Mouse (Mus musculus): ENCODE results near the gene Prss36. TPM values are rescaled to one million over a fixed set of nuclear protein-coding genes. Genes with fewer than 3 reads are reported as not detected.

Prss36 gene
- polyA plus RNA-seq, 2 experiments, result 14.1 to 14.5 TPM

DNA sequence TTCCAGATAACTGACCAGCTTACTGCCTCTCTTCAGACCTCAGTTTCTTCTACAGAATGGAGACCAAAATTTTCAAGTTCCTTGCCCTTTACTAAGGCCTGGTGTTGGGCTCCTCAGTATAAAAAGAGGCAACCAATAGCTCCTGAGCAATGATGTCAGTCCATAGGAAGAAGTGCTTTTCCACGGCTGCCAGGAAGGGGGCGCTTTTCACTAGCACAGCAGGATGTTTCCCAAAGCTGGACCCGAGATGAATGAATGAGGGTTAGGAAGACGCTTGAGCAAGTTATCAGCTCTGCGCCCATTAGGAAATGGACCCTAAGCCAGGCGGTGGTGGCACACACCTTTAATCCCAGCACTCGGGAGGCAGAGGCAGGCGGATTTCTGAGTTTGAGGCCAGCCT is 25.0 kb downstream of the Prss36 start:
- WGBS, result 64% methylated on average over 7 of the region's 8 CpGs
- peaks cover 51% of the 10 kb centered on the region for H3K36me3 ChIP-seq (ENCODE audit: control insufficient read depth, insufficient read depth, low read length)
- H3K27ac ChIP-seq (replicated peaks; ENCODE audit: low read depth, low read length), result no peak overlapping the region
- DNase-seq (ENCODE audit: low spot score), result no peak
- no peak overlapping the region for H3K4me2 ChIP-seq (replicated peaks; ENCODE audit: low read depth, low read length, severe bottlenecking)
- no peak for ATAC-seq (ENCODE audit: low FRiP score, low read depth)
- no peak for TF ChIP-seq POLR2A (IDR thresholded peaks at IDR 0.05; ENCODE audit: borderline replicate concordance, extremely low read depth, insufficient read depth, insufficient read length)
- no peaks in the 10 kb centered on the region for H3K4me1 ChIP-seq (ENCODE audit: control insufficient read depth, insufficient read depth, low read length)
- no peaks in the 10 kb centered on the region for H3K9me3 ChIP-seq (ENCODE audit: control insufficient read depth, low read length)
- no peak overlapping the region for H3K4me3 ChIP-seq (replicated peaks; ENCODE audit: low read length)
- no peak overlapping the region for H3K9ac ChIP-seq (ENCODE audit: low read depth, low read length, severe bottlenecking)
- no peaks in the 10 kb centered on the region for H3K27me3 ChIP-seq (ENCODE audit: control insufficient read depth, insufficient read depth, low read length)

DNA sequence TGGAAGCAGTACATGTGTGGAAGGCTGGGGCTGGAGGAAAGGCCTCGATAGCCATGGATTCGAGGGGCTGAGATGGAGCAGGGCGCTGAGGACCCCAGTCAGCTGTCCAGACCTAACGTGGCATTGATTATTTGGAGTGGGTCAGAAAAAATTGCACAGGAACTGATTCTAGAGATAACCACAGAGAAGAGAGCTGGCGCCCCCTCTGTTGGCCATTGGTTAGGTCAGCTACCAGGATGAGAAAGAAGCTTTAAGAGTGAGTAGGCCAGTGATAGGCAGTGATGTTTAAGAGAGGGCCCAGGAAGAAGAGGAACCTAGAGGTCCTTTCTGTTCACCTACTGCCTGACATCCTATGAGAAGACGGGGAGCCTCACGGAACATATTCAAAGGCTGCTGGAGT is 27.2 kb downstream of the Prss36 start:
- DNase-seq (ENCODE audit: low spot score), result no peak
- no peaks in the 10 kb centered on the region for H3K27me3 ChIP-seq (ENCODE audit: control insufficient read depth, insufficient read depth, low read length)
- H3K4me3 ChIP-seq (replicated peaks; ENCODE audit: low read length), result no peak overlapping the region
- no peaks in the 10 kb centered on the region for H3K9me3 ChIP-seq (ENCODE audit: control insufficient read depth, low read length)
- H3K4me1 ChIP-seq (ENCODE audit: control insufficient read depth, insufficient read depth, low read length), result no peaks in the 10 kb centered on the region
- 76% methylated on average over 7 of the region's 7 CpGs for WGBS
- peaks cover 59% of the 10 kb centered on the region for H3K36me3 ChIP-seq (ENCODE audit: control insufficient read depth, insufficient read depth, low read length)
- H3K9ac ChIP-seq (ENCODE audit: low read depth, low read length, severe bottlenecking), result no peak overlapping the region
- no peak overlapping the region for H3K27ac ChIP-seq (replicated peaks; ENCODE audit: low read depth, low read length)
- ATAC-seq (ENCODE audit: low FRiP score, low read depth), result no peak
- no peak overlapping the region for H3K4me2 ChIP-seq (replicated peaks; ENCODE audit: low read depth, low read length, severe bottlenecking)
- no peak for TF ChIP-seq POLR2A (IDR thresholded peaks at IDR 0.05; ENCODE audit: borderline replicate concordance, extremely low read depth, insufficient read depth, insufficient read length)

DNA sequence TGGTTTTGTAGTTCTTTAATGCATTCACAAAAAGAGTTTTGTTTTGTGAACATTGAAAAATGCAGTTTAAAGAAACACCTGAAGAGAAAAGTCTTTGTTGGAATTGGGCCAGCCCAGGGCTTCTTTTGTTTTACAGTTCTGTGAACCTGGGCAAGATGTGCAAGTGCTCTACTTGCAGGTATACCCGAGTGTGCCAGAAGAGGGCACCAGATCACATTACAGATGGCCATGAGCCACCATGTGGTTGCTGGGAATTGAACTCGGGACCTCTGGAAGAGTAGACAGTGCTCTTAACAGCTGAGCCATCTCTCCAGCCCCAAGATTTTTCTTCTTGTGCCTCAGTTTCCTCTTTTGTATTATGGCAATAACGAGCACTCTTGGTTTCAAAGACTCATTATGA is 28.3 kb downstream of the Prss36 start:
- no peak for TF ChIP-seq POLR2A (IDR thresholded peaks at IDR 0.05; ENCODE audit: borderline replicate concordance, extremely low read depth, insufficient read depth, insufficient read length)
- Histone ChIP-seq H3K9ac (ENCODE audit: low read depth, low read length, severe bottlenecking) (no peak overlapping the region), H3K4me2 (replicated peaks; ENCODE audit: low read depth, low read length, severe bottlenecking) (no peak overlapping the region), H3K9me3 (ENCODE audit: control insufficient read depth, low read length) (no peaks in the 10 kb centered on the region), H3K4me1 (ENCODE audit: control insufficient read depth, insufficient read depth, low read length) (0 out of 2 replicates have a peak, but pooled peaks cover 1% of the 10 kb centered on the region), H3K27me3 (ENCODE audit: control insufficient read depth, insufficient read depth, low read length) (no peaks in the 10 kb centered on the region), H3K36me3 (ENCODE audit: control insufficient read depth, insufficient read depth, low read length) (peaks cover 51% of the 10 kb centered on the region), H3K4me3 (replicated peaks; ENCODE audit: low read length) (no peak overlapping the region), H3K27ac (replicated peaks; ENCODE audit: low read depth, low read length) (no peak overlapping the region)
- ATAC-seq (ENCODE audit: low FRiP score, low read depth), result no peak
- 58% methylated on average over 3 of the region's 3 CpGs for WGBS
- DNase-seq (ENCODE audit: low spot score), result no peak

DNA sequence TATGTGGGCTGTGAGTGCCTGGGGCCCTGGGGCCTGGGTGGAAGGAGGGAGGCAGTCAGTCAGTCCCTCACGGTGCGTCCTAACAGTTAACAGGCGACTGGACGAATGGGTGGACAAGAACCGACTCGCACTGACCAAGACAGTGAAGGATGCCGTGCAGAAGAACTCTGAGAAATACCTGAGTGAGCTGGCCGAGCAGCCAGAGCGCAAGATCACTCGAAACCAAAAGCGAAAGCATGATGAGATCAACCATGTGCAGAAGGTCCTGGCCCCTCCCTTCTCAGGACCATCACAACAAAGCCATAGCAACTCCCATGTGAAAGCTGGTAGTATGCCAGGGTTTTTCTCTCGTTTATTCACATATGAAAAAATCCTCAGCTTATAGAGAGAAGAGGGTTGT is 31.2 kb downstream of the Prss36 start:
- no peak for ATAC-seq (ENCODE audit: low FRiP score, low read depth)
- WGBS, result 86% methylated on average over 12 of the region's 12 CpGs

DNA sequence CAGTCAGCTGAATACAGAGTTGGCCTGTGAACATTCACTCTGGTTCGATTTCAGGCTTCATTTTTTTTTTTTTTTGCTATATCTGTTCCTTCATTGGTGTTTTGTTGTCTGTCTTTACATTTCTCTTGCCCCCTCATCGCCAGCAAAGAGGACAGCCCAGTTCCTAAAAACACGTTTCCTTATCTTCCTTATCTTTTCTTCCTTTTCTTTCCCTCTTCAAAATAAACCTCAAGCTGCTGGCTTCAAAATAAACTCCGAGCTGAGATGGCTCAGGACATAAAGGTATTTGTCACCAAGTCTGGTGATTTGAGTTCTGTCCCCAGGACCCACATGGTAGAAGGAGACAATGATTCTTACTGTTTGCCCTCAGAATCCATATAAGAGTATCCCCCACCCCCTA is 33.6 kb downstream of the Prss36 start:
- Histone ChIP-seq H3K4me2 (replicated peaks; ENCODE audit: low read depth, low read length, severe bottlenecking) (peak overlapping the region; percentile 67), H3K9ac (ENCODE audit: low read depth, low read length, severe bottlenecking) (peak overlapping the region; percentile 62), H3K4me1 (ENCODE audit: control insufficient read depth, insufficient read depth, low read length) (0 out of 2 replicates have a peak, but pooled peaks cover 6% of the 10 kb centered on the region), H3K27ac (replicated peaks; ENCODE audit: low read depth, low read length) (peak overlapping the region; percentile 81; the same call in 1 of the 2 replicates), H3K27me3 (ENCODE audit: control insufficient read depth, insufficient read depth, low read length) (no peaks in the 10 kb centered on the region), H3K9me3 (ENCODE audit: control insufficient read depth, low read length) (no peaks in the 10 kb centered on the region), H3K4me3 (replicated peaks; ENCODE audit: low read length) (peak overlapping the region; percentile 58), H3K36me3 (ENCODE audit: control insufficient read depth, insufficient read depth, low read length) (peaks cover 53% of the 10 kb centered on the region)
- DNase-seq (ENCODE audit: low spot score) (no peak), ATAC-seq (ENCODE audit: low FRiP score, low read depth) (no peak)
- 29% methylated on average over 4 of the region's 4 CpGs for WGBS
- TF ChIP-seq POLR2A (IDR thresholded peaks at IDR 0.05; ENCODE audit: borderline replicate concordance, extremely low read depth, insufficient read depth, insufficient read length), result no peak

More for the DNA sequence above, 31.2 kb downstream of the Prss36 start:
- DNase-seq (ENCODE audit: low spot score), result no peak
- no peak for TF ChIP-seq POLR2A (IDR thresholded peaks at IDR 0.05; ENCODE audit: borderline replicate concordance, extremely low read depth, insufficient read depth, insufficient read length)
- Histone ChIP-seq H3K4me3 (replicated peaks; ENCODE audit: low read length) (no peak overlapping the region), H3K9me3 (ENCODE audit: control insufficient read depth, low read length) (no peaks in the 10 kb centered on the region), H3K27me3 (ENCODE audit: control insufficient read depth, insufficient read depth, low read length) (no peaks in the 10 kb centered on the region), H3K9ac (ENCODE audit: low read depth, low read length, severe bottlenecking) (no peak overlapping the region), H3K4me2 (replicated peaks; ENCODE audit: low read depth, low read length, severe bottlenecking) (no peak overlapping the region), H3K27ac (replicated peaks; ENCODE audit: low read depth, low read length) (no peak overlapping the region), H3K36me3 (ENCODE audit: control insufficient read depth, insufficient read depth, low read length) (peaks cover 37% of the 10 kb centered on the region), H3K4me1 (ENCODE audit: control insufficient read depth, insufficient read depth, low read length) (0 out of 2 replicates have a peak, but pooled peaks cover 6% of the 10 kb centered on the region)
